Mouse (Mus musculus) MEL (cell line): ENCODE results near the gene Bmpr1a. TPM values are rescaled to one million over a fixed set of nuclear protein-coding genes. Genes with fewer than 3 reads are reported as not detected.

ENCODE experiments used
- DNase-seq: peaks from one replicate; pipeline ENCODE4 v3.0.0; 2011; ENCODE audit warnings: low read depth, low spot score
- H3K27ac ChIP-seq: 2 replicates; pipeline ENCODE4 v1.5.1; 2012; ENCODE audit warnings: low read depth, mild to moderate bottlenecking, control low read depth, low read length, moderate library complexity; ENCODE audit not compliant: control insufficient read depth
- H3K27me3 ChIP-seq, 2 experiments: fragments of 150-350 bp in 1 of 2; sonication (generic) in 1 of 2; 2 replicates each; pipeline ENCODE4 v1.6.1; 2012; ENCODE audit warnings: low read length in 2 of 2, mild to moderate bottlenecking in 2 of 2, improper control_type of control experiment in 1 of 2, moderate library complexity in 1 of 2; ENCODE audit not compliant: insufficient read depth in 2 of 2, control insufficient read depth in 1 of 2
- H3K36me3 ChIP-seq, 2 experiments: 2 replicates each; pipeline ENCODE4 v1.6.1; 2012 to 2014; ENCODE audit warnings: low read length in 2 of 2, improper control_type of control experiment in 1 of 2, inconsistent platforms in 1 of 2, mild to moderate bottlenecking in 1 of 2; ENCODE audit not compliant: insufficient read depth in 2 of 2, control insufficient read depth in 1 of 2
- H3K4me1 ChIP-seq, 2 experiments: fragments of 150-350 bp in 1 of 2; sonication (generic) in 1 of 2; 2 replicates each; pipeline ENCODE4 v1.6.1; 2012; ENCODE audit warnings: low read length in 2 of 2, improper control_type of control experiment in 1 of 2, mild to moderate bottlenecking in 1 of 2; ENCODE audit not compliant: insufficient read depth in 2 of 2, control insufficient read depth in 1 of 2
- H3K4me3 ChIP-seq, 2 experiments: fragments of 150-350 bp in 1 of 2; sonication (generic) in 1 of 2; 2 replicates each; pipeline ENCODE4 v1.5.1; 2012; ENCODE audit warnings: low read depth in 2 of 2, low read length in 2 of 2, mild to moderate bottlenecking in 2 of 2, moderate library complexity in 2 of 2, control low read depth in 1 of 2, improper control_type of control experiment in 1 of 2; ENCODE audit not compliant: control insufficient read depth in 1 of 2, insufficient read depth in 1 of 2
- H3K79me2 ChIP-seq: 2 replicates; pipeline ENCODE4 v1.6.1; 2012; ENCODE audit warnings: mild to moderate bottlenecking, low read length, moderate library complexity; ENCODE audit not compliant: control insufficient read depth, poor library complexity, insufficient read depth
- H3K9ac ChIP-seq: 2 replicates; pipeline ENCODE4 v1.6.1; 2012; ENCODE audit warnings: low read depth, mild to moderate bottlenecking, control low read depth, low read length, moderate library complexity; ENCODE audit not compliant: control insufficient read depth, poor library complexity, severe bottlenecking
- H3K9me3 ChIP-seq: fragments of 150-350 bp; sonication (generic); replicated peaks from 2 replicates; pipeline ENCODE4 v1.6.1; 2012; ENCODE audit warnings: mild to moderate bottlenecking, low read length, improper control_type of control experiment, moderate library complexity; ENCODE audit not compliant: insufficient read depth
- BHLHE40 ChIP-seq: IDR thresholded peaks from 2 replicates; pipeline ENCODE4 v1.6.1; 2012; ENCODE audit warnings: low read depth, mild to moderate bottlenecking, inconsistent platforms, low read length, improper control_type of control experiment, borderline replicate concordance
- CHD1 ChIP-seq: IDR thresholded peaks from 2 replicates; pipeline ENCODE4 v1.6.1; 2012; ENCODE audit warnings: low read depth, mild to moderate bottlenecking, inconsistent platforms, low read length, improper control_type of control experiment
- E2F4 ChIP-seq: IDR thresholded peaks from 2 replicates; pipeline ENCODE4 v1.6.1; 2011; ENCODE audit warnings: low read depth, low read length, improper control_type of control experiment, borderline replicate concordance
- ELF1 ChIP-seq: IDR thresholded peaks from 2 replicates; pipeline ENCODE4 v1.6.1; 2014; ENCODE audit warnings: low read depth, mild to moderate bottlenecking, inconsistent platforms, low read length, improper control_type of control experiment, moderate library complexity
- EP300 ChIP-seq, 2 experiments: IDR thresholded peaks; 2 replicates each; pipeline ENCODE4 v1.6.1; 2011; ENCODE audit warnings: improper control_type of control experiment in 2 of 2, low read length in 2 of 2, low read depth in 1 of 2, mild to moderate bottlenecking in 1 of 2
- ETS1 ChIP-seq: IDR thresholded peaks from 2 replicates; pipeline ENCODE4 v1.6.1; 2012; ENCODE audit warnings: low read depth, mild to moderate bottlenecking, inconsistent platforms, low read length, improper control_type of control experiment, moderate library complexity
- GABPA ChIP-seq: IDR thresholded peaks from 2 replicates; pipeline ENCODE4 v1.6.1; 2012; ENCODE audit warnings: low read depth, mild to moderate bottlenecking, inconsistent platforms, low read length, improper control_type of control experiment, moderate library complexity
- GATA1 ChIP-seq: IDR thresholded peaks from 2 replicates; pipeline ENCODE4 v1.6.1; 2011; ENCODE audit warnings: low read depth, low read length, improper control_type of control experiment
- MAFK ChIP-seq: IDR thresholded peaks from 2 replicates; pipeline ENCODE4 v1.6.1; 2011; ENCODE audit warnings: low read depth, mild to moderate bottlenecking, low read length, improper control_type of control experiment, borderline replicate concordance
- MYC ChIP-seq: IDR thresholded peaks from 2 replicates; pipeline ENCODE4 v1.6.1; 2011; ENCODE audit warnings: low read depth, mild to moderate bottlenecking, low read length, improper control_type of control experiment, moderate library complexity
- NRF1 ChIP-seq: IDR thresholded peaks from 2 replicates; pipeline ENCODE4 v1.6.1; 2014; ENCODE audit warnings: low read depth, mild to moderate bottlenecking, inconsistent platforms, low read length, improper control_type of control experiment, moderate library complexity; ENCODE audit not compliant: poor library complexity, insufficient read depth, severe bottlenecking
- POLR2A ChIP-seq, 2 experiments: IDR thresholded peaks; 2 replicates each; pipeline ENCODE4 v1.6.1; 2011 to 2012; ENCODE audit warnings: low read length in 2 of 2, mild to moderate bottlenecking in 2 of 2, control low read depth in 1 of 2, improper control_type of control experiment in 1 of 2, low read depth in 1 of 2, moderate library complexity in 1 of 2; ENCODE audit not compliant: control insufficient read depth in 1 of 2, insufficient read depth in 1 of 2, poor library complexity in 1 of 2
- POLR2AphosphoS2 ChIP-seq: IDR thresholded peaks from 2 replicates; pipeline ENCODE4 v1.6.1; 2011; ENCODE audit warnings: low read length, improper control_type of control experiment
- POLR2AphosphoS5 ChIP-seq: IDR thresholded peaks from 2 replicates; pipeline ENCODE4 v1.6.1; 2012; ENCODE audit warnings: low read depth, borderline replicate concordance, mild to moderate bottlenecking, inconsistent platforms, low read length, moderate library complexity, mixed read lengths
- RAD21 ChIP-seq: IDR thresholded peaks from 2 replicates; pipeline ENCODE4 v1.6.1; 2011; ENCODE audit warnings: mild to moderate bottlenecking, low read depth, low read length, improper control_type of control experiment
- RCOR1 ChIP-seq: IDR thresholded peaks from 2 replicates; pipeline ENCODE4 v1.6.1; 2012; ENCODE audit warnings: low read depth, mild to moderate bottlenecking, inconsistent platforms, low read length, improper control_type of control experiment
- SIN3A ChIP-seq: IDR thresholded peaks from 2 replicates; pipeline ENCODE4 v1.6.1; 2012; ENCODE audit warnings: low read length, improper control_type of control experiment, inconsistent platforms
- SMC3 ChIP-seq: IDR thresholded peaks from 2 replicates; pipeline ENCODE4 v1.6.1; 2011; ENCODE audit warnings: low read depth, low read length, improper control_type of control experiment
- TAL1 ChIP-seq: IDR thresholded peaks from 2 replicates; pipeline ENCODE4 v1.6.1; 2012; ENCODE audit warnings: mild to moderate bottlenecking, inconsistent platforms, low read length, moderate library complexity, mixed read lengths
- TBP ChIP-seq: IDR thresholded peaks from 2 replicates; pipeline ENCODE4 v1.8.0; 2011; ENCODE audit warnings: low read depth, low read length, improper control_type of control experiment
- TCF12 ChIP-seq: IDR thresholded peaks from 2 replicates; pipeline ENCODE4 v1.6.1; 2014; ENCODE audit warnings: low read depth, mild to moderate bottlenecking, inconsistent platforms, low read length, improper control_type of control experiment, moderate library complexity
- USF2 ChIP-seq, 2 experiments: IDR thresholded peaks; 2 replicates each; pipeline ENCODE4 v1.6.1; 2011 to 2012; ENCODE audit warnings: improper control_type of control experiment in 2 of 2, low read length in 2 of 2, borderline replicate concordance in 1 of 2, inconsistent platforms in 1 of 2, low read depth in 1 of 2, mild to moderate bottlenecking in 1 of 2; ENCODE audit not compliant: insufficient read depth in 1 of 2
- ZC3H11A ChIP-seq: IDR thresholded peaks from 2 replicates; pipeline ENCODE4 v1.6.1; 2012; ENCODE audit warnings: low read depth, mild to moderate bottlenecking, inconsistent platforms, low read length, improper control_type of control experiment
- ZNF384 ChIP-seq: IDR thresholded peaks from 2 replicates; pipeline ENCODE4 v1.6.1; 2012; ENCODE audit warnings: low read depth, mild to moderate bottlenecking, inconsistent platforms, low read length, improper control_type of control experiment
- polyA plus RNA-seq, 2 experiments: library from polyadenylated mRNA; stranded (reverse) in 1 of 2; unstranded in 1 of 2; fragments of >175 nt in 1 of 2; fragments of >200 nt in 1 of 2; gene quantifications; 2 replicates each; pipeline versions ENCODE4 v1.2.1 to v1.2.4; 2012; ENCODE audit warnings: low replicate concordance in 2 of 2, low read depth in 1 of 2; ENCODE audit not compliant: insufficient read length in 2 of 2, insufficient read depth in 1 of 2, missing spikeins in 1 of 2
- total RNA-seq: library from RNA; depleted of rRNA; stranded (reverse); fragments of 300-350 nt; gene quantifications from 2 replicates; pipeline ENCODE4 v1.2.3, GENCODE M21; 2012; rRNA removed

Bmpr1a gene
- total RNA-seq (3.1 and 3.6 TPM in 2 replicates), polyA plus RNA-seq (1 to 10 TPM in 1 of 2 experiments, not detected in 1; 3.1 TPM)

- Histone ChIP-seq H3K27me3 (no peaks in the 10 kb centered on the region), H3K4me1 (peaks cover 0 to 5% of the 10 kb centered on the region in 2 experiments; a peak in 2 of 4 replicates), H3K9ac (peak within 1 kb of the TSS; percentile 83), H3K9me3 (no peaks in the 10 kb centered on the region), H3K36me3 (no peaks in the 10 kb centered on the region; a peak in 1 of 4 replicates), H3K27ac (peak within 1 kb of the TSS; percentile 59), H3K79me2 (peaks cover 5% of the 10 kb centered on the region), H3K4me3 (peak within 1 kb of the TSS; percentile 86 to 90)
- DNase-seq: no peak
- no peak for TF ChIP-seq POLR2AphosphoS2
- TF ChIP-seq ZNF384: no peak
- TF ChIP-seq RAD21: no peak
- no peak for TF ChIP-seq TAL1
- TF ChIP-seq POLR2AphosphoS5: no peak
- no peak for TF ChIP-seq SMC3
- no peak for TF ChIP-seq CHD1
- TF ChIP-seq MAFK: no peak
- TF ChIP-seq GATA1: no peak
Observed at GRCm38 (mm10) chr14:34503325-34503647, at the start of gene Bmpr1a. Gene Bmpr1a, minus strand, starts transcription at chr14:34503341.

GRCm38 (mm10) chr14:34552226-34552625, 49.1 kb upstream of the Bmpr1a start:
- DNase-seq: no peak
- Histone ChIP-seq H3K27me3 (peaks cover 0 to 2% of the 10 kb centered on the region in 2 experiments; a peak in 1 of 4 replicates), H3K79me2 (no peaks in the 10 kb centered on the region), H3K4me1 (no peaks in the 10 kb centered on the region), H3K9me3 (no peaks in the 10 kb centered on the region), H3K36me3 (no peaks in the 10 kb centered on the region; a peak in 1 of 4 replicates), H3K9ac (no peak overlapping the region), H3K4me3 (no peak overlapping the region), H3K27ac (no peak overlapping the region)
- no peak for TF ChIP-seq ETS1
- TF ChIP-seq RAD21: no peak
- no peak for TF ChIP-seq EP300 (IDR thresholded peaks at IDR 0.05; ENCODE audit: low read depth in 1 of 2, low read length in 2 of 2)
- no peak for TF ChIP-seq TCF12

GRCm38 (mm10) chr14:34549004-34549671, 46.0 kb upstream of the Bmpr1a start:
- H3K4me1 ChIP-seq: no peaks in the 10 kb centered on the region
- peaks cover 0 to 3% of the 10 kb centered on the region in 2 experiments; a peak in 1 of 4 replicates for H3K27me3 ChIP-seq
- H3K4me3 ChIP-seq: peak overlapping the region; percentile 53 to 86
- no peaks in the 10 kb centered on the region for H3K9me3 ChIP-seq
- H3K36me3 ChIP-seq: no peaks in the 10 kb centered on the region; a peak in 1 of 4 replicates
- DNase-seq: peak; percentile 84
- peak overlapping the region; percentile 74 for H3K9ac ChIP-seq
- no peak overlapping the region for H3K27ac ChIP-seq
- H3K79me2 ChIP-seq: no peaks in the 10 kb centered on the region
- TF ChIP-seq MYC (no peak), ZNF384 (no peak), RCOR1 (no peak), GABPA (no peak), TBP (no peak), POLR2A (IDR thresholded peaks at IDR 0.05; ENCODE audit: control insufficient read depth in 1 of 2, insufficient read depth in 1 of 2, low read depth in 1 of 2, low read length in 2 of 2, poor library complexity in 1 of 2) (peak in 1 of 2 experiments; percentile 63; a peak in 2 of 4 replicates), BHLHE40 (no peak; the same call in 1 of the 2 replicates), RAD21 (peak; percentile 60), NRF1 (no peak), TAL1 (no peak), MAFK (no peak), USF2 (IDR thresholded peaks at IDR 0.05; ENCODE audit: borderline replicate concordance in 1 of 2, insufficient read depth in 1 of 2, low read depth in 1 of 2, low read length in 2 of 2) (no peak), E2F4 (no peak), SIN3A (0 out of 2 replicates have a peak, but pooled peaks have one; percentile 7), ELF1 (no peak), ZC3H11A (peak; percentile 48)
